Mouse (Mus musculus): ENCODE data around the gene Vmn1r229. TPM values are rescaled to one million over a fixed set of nuclear protein-coding genes. Genes with fewer than 3 reads are reported as not detected.

Gene Vmn1r229
- under 1 TPM in 1 of 2 experiments, not detected in 1; 0.09 TPM for polyA plus RNA-seq (2017; shearing (Covaris generic))

GRCm38 (mm10) chr17:20811255-20811654 lies at the start of gene Vmn1r229:
Gene Vmn1r229 (plus strand): TSS chr17:20811555.
- ATAC-seq: no peak

DNA sequence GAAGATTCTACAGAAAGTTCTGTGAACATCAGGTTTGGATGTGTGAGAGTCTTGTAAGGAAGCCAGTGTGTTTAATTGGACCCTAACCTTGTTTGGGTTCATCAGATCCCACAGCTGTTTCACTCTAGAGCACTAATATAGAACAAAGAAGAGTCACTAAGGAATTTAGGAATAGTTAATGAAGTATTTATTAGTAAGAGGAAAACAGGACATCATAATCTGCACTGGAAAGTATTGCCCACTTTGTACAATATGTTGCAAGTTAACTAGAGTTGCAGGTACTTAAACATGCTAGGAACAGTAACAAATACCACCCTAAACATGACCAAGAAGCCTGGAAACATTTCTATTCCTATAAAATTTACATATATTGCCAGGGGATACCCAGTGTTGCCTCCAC lies 25.3 kb upstream of the Vmn1r229 start, which contains the start of gene Vmn1r228:
Gene Vmn1r228, minus strand, starts transcription at position 101 of the 400 bp plus-strand sequence.
- no peak for ATAC-seq

DNA sequence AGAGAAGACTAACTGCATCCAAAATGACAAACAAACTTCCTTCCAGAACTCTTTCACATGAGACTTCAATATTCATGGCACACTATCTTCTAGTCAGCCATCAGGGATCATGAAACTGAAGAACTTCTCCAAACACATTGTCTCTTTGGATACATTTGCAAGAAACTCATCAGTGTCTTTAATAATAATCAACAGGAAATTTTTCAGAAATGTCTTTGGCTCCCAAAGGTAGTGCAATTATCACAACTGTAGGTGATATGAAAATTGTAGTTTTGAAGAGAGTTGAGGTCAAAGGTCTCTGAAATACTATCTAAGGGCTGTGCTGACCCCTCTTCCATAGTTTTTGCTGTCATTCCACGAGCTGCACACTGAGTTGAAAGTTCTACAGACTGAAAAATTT lies 28.8 kb downstream of the Vmn1r229 start, which contains the start of gene Vmn1r230:
Gene Vmn1r230, plus strand, starts transcription at position 301 of the 400 bp plus-strand sequence.
- ATAC-seq: no peak

Other genes with a start within 250 kb of the Vmn1r229 start
- not detected for gene Vmn2r109, start 246.8 kb upstream of the Vmn1r229 start, polyA plus RNA-seq (2017; shearing (Covaris generic))
- gene Vmn2r110, start 215.1 kb upstream of the Vmn1r229 start, polyA plus RNA-seq (2017; shearing (Covaris generic)): not detected
- not detected for gene Fpr-rs3, start 186.7 kb upstream of the Vmn1r229 start, polyA plus RNA-seq (2017; shearing (Covaris generic))
- gene Vmn1r226, start 128.7 kb upstream of the Vmn1r229 start, polyA plus RNA-seq (2017; shearing (Covaris generic)): not detected
- not detected for gene Vmn1r227, start 81.7 kb upstream of the Vmn1r229 start, polyA plus RNA-seq (2017; shearing (Covaris generic))
- not detected for gene Vmn1r228, start 25.4 kb upstream of the Vmn1r229 start, polyA plus RNA-seq (2017; shearing (Covaris generic))
- gene Vmn1r230, start 28.9 kb downstream of the Vmn1r229 start, polyA plus RNA-seq (2017; shearing (Covaris generic)): not detected
- gene Vmn1r231, start 93.5 kb downstream of the Vmn1r229 start, polyA plus RNA-seq (2017; shearing (Covaris generic)): not detected
- gene Vmn1r232, start 108.2 kb downstream of the Vmn1r229 start, polyA plus RNA-seq (2017; shearing (Covaris generic)): not detected
- 100 to 1,000 TPM; 186 to 258 TPM for gene Ppp2r1a, start 133.8 kb downstream of the Vmn1r229 start, polyA plus RNA-seq (2017; shearing (Covaris generic))
- under 1 TPM in 1 of 2 experiments, not detected in 1; 0.07 TPM for gene Vmn1r233, start 184.9 kb downstream of the Vmn1r229 start, polyA plus RNA-seq (2017; shearing (Covaris generic))
- gene Zfp160, start 197.3 kb downstream of the Vmn1r229 start, polyA plus RNA-seq (2017; shearing (Covaris generic)): 10 to 100 TPM; 19.6 to 20.4 TPM